Mouse (Mus musculus) heart, adult 11 months (tissue): ENCODE measurements around the gene Stx16.

ENCODE experiments used
- DNase-seq: peaks from one replicate; pipeline ENCODE4 v3.0.0; 2022

Stx16 gene

DNA sequence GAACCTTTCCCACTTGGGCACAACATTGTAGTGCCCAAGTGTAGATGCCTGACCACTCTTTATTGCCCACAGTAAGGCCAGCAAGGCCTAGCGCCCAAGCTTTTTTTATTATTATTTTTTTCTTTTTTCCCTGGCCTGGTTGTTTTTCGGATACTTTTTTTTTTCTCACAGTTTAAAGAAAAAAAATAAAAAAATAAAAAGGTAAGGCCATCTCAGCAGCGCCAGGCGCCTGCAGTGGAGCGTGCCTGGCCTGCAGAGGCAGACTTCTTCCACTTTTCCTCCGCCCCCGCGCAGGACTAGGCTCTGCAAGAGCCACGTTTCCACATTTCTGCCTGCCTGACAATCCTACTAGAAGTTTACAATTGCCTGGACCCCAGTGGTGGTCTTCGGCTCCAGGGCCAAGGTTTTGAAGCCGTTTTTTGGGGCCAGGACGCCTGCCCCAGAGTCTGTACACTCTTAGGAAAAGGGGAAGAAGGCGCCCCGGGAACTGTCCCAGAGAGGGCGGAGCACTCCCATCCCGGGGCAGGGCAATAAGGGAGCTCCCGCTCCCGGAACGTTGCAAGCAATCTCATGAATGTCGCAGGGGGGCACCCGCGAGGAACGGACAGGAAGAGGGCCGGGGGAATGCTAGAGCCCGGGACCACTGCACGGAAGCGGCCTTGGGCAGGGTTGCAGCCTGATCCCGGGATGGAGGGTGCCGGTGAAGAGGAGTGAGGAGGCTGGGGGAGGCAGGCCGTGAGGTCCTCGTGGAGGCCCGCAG, at the start of gene Stx16:
TSS of gene Stx16 (plus strand) at position 636 of the 760 bp plus-strand sequence.
- DNase-seq, result peak; percentile 99

DNA sequence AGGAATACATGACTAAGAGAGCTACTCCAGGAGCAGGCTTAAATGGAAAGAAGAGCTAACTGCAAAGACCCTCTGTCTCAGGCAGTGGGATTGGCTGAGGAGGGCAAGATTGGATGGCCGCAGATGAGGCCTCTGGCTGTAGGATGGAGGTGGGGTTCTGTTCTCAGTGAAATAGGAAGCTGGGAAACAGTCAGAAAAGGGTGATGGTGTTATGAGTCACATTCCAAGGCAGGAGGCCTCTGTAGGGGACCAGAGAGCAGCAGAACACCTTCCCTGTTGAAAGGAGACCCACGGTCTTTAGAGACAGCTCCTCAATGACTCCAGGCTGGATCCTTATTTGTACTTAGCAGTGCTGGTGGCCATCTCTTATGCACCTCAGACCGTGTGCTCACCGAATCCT, 49.7 kb upstream of the Stx16 start:
- peak; percentile 76 for DNase-seq

DNA sequence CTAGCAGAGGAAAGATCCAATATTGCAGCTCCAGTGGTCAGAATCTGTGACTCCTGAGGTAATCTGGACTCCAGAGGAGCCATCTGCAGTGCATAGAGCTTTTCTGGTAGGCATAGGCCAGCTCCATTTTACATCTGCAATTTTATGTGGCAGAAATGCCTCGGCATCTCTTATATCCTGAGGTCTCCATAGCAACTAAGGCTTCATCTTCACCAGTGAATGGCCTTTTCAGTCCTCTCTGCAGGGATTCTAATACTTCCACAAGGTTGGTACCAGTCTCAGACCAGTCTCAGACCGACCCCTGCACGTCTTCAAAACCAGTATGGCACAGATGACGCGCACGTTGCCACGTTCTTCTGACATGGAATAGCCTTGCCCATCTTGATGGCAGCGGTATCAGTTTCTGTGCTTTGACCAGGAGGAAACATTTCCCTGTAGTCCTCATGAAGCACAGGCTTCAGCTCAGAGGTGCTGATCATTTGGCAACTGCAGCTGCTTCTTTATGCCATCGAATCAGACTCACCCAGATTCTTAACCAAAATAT, 42.8 kb upstream of the Stx16 start:
- peak; percentile 74 for DNase-seq

DNA sequence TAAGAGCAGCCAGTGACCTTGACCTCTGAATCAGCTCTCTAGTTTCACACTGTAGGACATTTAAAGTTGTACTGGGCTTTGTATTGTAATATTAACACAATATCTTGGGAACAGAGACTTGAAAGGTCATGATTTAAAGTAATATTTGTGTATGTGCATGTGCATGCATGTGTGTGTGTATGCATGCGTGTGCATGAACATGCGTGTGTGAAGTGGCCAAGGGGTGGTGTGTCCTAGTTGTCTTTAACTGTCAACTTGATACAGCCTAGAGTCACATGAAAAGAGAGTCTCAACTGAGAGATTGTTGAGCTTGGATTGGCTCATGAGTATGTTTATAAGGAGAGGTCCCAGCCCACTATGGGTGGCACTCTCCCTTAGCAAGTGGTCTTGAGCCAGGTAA, 28.5 kb upstream of the Stx16 start:
- peak; percentile 53 for DNase-seq

DNA sequence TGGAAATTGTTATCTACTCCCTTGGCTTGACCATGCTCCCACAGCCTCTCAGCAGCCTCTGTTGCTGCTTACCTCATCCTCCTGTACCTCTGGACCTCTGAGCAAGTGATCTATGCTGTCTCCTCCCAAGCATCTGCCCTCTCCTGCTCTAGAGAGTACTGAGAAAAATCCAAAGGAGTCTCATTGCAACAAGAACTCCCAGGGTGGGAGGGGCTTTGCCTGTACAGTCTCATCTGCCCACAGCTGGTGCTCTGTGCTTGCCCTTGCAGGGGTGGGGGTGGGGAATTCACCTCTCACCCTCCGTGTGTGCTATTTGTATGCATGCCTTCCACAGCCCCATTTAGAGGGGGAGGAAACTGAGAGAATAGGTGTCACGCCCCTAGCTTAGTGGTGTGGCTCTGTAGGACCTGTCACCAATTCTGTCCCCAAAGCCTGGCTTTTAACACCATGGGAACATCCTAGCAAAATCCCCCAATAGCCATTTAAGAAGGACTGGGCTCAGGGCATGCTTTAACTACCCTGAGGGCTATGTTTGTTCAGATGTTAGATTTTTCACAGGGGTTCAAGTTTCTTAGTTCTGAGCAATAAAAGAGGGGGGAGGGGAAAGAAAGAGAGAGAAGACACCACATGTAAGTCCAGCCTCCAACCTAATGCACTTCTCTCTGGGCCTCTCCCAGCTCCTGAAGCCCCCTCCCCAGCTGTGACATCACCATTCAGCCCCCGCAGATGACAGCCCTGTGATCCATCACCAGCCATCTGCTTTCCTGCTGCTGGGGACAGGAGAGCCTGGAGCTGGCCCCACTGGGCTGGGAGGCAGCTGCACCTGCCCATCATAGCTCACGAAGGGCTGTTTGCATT, 26.4 kb upstream of the Stx16 start:
- DNase-seq, result peak; percentile 58

DNA sequence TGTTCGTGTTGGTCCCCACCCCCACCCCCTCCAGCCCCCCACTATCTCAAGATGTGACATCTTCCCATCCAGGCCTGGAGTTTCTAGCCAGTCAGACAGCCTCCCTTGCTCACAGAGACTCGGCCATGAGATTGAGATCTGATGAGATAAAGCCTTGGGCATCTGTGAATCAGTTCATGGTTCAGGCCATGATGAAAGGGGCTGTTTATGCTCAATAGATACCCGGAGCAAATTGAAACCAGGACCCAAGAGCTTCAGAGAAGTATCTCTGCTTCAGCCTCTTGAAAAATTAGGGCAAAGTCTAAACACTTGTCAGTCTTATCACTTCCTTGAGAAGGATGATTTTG, 25.8 kb upstream of the Stx16 start:
- peak; percentile 64 for DNase-seq

DNA sequence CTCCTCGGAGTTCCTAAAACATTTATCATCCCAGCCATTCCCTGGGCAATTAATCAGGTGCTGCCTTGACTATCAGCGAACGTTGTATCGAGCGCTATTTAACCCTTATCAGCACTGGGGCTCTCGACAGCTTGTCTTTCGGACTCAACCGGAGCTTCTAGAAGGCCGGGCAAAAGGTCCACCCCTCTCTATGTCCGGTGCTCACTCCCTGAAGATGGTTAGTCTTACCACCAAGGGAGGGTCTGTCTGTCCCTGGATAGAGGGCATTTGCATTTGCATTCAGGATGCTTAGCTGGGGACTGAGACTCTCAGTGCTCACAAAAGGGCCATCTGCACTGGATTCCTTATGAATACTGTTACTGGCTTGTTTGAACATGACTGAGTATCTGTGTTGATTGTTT, 25.0 kb upstream of the Stx16 start:
- DNase-seq, result no peak

DNA sequence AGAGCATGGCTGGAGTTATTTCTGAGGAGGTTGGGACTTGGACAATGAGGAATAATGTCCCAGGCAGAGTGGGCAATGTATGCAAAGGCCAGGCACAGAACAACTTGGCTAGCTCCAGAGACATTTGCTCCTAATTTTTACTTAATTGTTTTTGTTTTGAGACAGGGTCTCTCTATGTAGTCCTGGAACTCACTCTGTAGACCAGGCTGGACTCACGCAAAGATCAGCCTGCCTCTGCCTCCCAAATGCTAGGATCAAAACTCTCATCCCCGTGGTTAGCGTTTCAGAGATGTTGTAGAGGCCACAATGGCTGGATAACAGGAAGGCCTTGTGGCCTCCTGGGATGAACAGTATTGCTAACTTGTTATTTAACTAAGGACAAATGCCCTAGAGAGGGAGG, 21.6 kb upstream of the Stx16 start:
- peak; percentile 60 for DNase-seq

DNA sequence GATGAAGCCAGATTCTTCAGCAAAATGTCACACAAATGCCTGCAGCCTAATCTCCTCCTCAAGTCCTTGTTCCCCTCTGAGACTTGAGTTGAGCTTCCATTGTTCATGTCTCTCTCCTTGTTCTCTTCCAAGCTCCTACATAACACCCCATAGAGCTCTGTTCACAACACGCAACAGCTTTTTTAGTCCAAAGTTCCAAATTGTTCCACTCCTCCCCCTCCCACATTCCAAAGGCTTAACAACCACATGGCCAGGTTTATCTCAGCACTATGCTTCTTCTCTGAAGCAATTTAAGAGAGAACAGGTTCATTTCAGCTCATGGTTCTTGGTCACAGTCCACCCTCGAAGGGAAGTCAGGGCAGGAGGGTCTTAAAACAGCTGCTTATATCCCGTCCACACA, 18.4 kb upstream of the Stx16 start:
- peak; percentile 39 for DNase-seq

DNA sequence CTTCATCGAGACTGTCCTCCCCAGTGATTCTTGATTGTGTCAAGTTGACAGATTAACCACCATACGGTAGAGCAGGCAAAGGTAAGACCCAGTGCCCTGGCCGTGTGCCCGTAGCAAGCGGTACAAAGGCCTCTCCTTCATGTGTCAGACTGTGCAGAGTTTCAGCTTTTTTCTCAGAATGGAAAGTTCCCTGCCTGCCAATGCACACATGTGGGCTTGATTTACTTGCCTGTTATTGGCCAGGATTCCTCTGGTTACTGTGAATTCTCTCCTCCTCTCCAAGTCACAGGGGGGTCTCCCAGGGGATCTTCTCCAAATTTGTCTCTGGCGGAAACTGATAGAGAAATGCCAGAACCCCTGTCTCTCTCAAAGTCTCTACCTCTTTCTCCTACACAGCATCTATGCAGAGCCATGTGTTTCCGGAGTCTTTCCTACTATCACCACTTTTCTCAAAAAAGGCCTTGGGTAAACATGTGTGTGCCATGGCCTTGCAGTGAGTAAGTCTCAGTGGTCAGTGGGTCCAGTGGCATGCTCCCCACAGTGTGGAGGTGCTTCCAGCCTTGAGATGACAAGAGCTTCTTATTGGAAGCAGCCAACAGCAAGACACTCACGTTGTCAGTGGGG, 17.7 kb upstream of the Stx16 start:
- DNase-seq, result peak; percentile 68

DNA sequence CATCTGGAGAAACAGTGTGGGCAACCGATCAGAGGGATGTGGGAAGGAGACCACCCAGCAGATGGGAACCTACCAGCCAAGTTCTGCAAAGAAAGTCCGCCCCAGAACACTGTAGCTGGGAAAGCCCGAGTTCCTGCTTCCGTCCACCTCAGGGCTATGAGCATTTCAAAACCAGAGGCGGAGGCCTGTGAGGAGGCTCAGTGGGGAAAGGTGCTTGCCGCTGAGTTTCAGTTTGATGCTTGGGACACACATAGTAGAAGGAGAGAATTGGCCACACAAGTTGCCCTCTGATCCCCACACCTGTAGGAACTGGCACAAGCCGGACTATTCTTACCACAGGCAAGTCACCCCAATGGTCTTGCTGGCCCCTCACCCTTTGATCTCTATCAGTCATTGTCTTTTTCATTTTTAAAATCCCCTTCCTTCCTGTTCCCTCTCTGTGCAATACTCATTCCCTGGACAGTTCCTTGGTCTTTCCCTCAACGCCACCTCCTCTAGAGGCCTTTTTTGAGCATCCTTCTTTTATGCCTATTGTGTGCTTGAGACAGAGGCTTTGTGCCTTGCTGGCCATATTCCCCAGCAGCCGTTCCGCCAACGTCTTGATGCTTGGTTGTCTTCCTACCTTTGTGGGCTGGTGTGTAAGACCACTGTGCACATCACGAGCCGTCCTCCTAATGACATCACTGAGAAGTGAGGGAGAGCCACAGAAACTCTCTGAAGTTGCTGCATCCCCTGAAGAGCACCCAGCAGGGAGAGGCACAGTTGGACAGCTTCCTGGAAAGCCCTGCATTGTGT, 16.3 kb upstream of the Stx16 start:
- DNase-seq, result peak; percentile 80

DNA sequence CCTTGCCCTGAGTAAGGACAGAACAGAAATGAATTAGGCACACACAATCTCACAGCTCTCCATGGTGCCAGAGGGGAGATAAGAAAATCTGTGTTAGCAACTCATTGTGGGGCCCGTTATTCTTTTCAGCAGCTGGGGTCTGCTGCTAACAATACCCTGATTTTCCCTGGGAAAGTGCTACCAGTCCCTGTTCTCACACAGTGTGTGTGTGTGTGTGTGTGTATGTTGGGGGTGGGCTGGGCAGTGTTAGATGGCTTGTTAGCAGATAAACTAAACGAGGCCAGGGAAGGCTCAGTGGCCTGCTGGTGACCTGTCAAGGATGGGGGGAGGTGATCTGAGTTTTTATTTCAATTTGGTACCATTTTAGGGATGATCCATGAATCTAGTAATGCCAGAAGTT, 14.9 kb upstream of the Stx16 start:
- no peak for DNase-seq

DNA sequence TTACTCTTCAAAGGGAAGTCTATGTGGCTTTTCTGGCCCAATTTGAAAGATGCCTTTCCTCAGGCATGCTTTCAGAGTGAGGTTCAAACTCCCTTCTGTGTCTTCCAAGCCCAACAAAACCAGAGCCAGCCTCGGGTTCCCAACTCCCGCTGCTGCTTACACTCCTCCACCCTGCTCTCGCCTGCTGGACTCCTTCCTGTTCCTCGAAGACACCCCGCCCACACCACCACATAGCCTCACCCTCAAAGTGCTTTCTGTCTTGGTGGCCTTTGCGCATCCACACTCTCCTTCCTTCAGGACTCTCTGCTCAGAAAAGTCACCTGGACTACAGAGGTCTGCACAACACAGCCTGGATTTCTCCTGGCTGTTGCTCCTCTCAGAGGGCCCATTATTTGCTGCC, 13.0 kb upstream of the Stx16 start:
- peak; percentile 75 for DNase-seq

DNA sequence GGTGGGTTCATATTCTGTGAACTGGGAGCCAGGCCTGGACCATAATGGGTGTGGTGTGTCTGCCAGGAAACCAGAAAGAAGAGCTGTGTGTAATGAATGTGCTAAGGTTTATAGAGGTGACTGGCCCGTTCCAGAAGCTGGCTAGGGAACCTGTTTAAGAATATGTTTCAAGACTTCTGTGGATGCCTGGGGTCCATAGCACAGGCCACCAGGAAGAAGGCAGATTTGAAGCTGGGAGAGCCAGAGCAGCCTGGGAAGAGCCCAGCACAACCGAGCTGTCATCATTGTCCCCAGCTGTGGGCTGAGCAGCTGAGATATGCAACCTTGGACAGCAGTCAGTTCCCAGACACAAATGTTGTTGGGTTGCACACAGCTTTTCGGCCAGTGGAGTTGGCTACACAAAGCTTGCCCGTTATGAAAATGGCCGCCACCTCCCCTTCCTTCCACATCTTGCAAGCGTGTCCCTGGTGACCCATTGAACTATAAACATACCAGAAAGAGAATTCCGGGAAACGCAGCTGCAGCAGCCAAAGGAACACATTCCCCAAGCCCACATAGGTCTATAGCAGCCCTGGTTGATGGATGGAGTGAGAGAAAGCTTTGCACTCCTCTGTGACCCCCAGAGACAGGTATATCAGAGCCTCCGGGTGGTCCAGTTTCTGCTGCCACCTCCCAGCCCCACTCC, 12.4 kb upstream of the Stx16 start:
- DNase-seq, result peak; percentile 80

DNA sequence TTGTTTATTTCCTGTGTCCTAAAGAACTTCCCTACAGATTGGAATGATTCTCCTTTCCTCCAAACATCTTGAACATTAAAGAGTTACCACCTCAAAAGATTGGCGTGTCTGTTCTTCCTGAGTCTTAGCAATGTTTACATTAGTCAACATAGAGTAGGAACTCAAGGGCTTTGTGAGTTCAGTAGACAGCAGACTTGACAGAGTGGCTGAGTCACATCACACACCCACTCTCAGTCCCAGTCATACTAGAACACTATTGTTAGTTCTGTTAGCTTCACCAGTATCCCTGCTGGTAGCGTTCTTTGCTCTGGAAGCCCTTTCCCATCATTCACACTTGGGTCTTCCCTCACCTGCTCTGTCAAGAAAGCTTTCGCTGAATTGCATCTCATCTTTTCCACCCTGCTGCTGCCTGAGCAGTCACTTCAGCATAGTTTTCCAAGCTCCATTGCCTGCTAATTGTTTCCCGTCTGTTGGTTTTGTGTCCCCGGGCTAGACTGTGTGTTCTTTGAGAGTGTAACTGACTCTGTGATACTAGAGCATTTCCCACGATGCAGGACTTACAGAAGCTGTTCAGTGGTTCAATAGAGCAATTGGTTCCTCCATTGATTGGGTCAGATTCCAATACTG, 8.2 kb upstream of the Stx16 start:
- DNase-seq, result peak; percentile 48

DNA sequence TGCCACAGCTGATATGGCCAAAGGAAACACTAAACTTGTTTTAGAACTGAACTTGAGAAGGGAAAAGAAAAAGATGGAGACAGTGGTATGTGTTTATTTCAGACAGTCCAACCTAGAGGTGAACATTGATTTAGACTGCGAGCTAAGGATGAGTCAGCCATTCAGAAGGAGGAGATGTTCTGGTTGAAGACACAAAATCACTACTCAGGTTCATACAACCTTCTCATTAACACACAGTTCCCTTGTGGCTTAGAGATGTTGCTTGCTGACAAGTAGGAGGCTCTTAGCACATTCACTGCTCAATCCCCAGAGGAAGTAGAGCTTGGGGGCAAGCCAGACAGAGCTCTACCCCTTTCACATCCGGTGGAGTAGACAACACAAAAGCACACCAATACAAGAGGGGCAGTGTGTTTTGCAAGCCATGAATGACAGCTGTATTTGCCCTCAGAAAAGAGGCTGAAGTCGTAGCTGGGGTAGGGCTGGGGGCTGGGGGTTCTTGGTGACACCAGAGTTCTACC, 6.5 kb upstream of the Stx16 start:
- no peak for DNase-seq

DNA sequence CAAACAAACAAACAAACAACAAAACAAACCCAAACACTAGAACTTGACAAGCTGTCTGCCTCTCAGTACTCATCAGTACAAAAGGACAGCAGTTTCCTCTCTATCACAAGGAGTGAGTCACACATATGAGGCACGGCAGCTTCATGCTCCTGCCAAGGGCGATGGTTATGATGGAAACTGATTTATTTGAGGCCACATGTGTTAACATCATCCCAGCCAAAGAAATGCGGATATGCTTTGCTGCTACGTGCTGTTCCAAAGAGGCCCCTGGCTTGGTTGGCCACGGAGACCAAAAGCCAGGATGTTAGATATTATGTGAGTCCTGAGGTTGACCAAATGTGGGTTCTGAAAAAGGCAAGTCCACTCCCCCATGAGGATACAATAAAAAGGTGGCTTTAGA, 4.7 kb upstream of the Stx16 start:
- DNase-seq, result no peak

DNA sequence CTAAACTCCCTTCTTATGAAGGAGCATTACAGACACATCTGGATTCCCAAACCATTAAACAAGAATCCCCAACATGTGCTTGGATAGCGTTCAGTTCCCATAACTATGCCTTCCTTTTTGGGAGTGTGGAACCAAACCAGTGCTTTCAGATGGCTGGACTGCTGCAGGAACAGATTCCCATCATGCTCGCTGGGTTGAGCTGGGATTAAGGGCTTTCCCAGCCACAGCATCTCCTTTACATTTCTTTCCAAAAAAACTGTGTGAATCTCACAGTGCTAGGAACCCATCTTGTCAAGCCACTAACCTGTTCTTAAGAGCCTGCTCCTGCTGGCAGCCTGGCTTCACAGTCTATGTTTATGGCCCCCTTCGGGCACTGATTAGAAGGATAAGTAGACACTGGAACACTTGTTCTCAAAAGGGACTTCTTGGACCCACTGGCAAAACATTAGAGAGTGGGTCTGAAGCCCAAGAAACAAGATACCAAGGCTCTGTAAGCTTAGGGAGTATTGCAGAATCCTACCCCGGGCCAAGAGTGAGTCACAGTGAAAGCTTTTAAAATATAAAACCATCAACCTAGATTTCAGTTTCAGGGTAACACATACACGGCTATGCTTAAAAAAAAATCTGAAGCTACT, 2.8 kb upstream of the Stx16 start:
- DNase-seq, result no peak

DNA sequence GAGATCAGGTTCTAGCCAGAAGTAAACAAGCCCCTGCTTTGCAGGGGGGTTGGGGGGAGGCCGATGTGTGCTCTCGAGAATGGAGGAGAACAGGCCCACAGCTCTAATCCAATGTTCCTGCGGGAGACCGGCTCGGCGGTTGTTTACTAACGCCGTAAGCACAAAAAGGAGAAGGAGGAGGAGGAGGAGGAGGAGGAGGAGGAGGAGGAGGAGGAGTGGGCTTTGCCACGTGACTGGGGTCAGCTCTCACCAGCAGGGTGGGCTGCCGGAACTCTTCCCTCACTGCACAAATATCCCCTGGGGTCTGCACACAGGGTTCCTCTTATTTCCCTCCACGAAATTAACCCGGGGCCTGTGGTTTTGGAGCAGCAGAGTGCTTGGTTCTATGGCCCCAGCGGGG, 1.5 kb upstream of the Stx16 start:
- no peak for DNase-seq

DNA sequence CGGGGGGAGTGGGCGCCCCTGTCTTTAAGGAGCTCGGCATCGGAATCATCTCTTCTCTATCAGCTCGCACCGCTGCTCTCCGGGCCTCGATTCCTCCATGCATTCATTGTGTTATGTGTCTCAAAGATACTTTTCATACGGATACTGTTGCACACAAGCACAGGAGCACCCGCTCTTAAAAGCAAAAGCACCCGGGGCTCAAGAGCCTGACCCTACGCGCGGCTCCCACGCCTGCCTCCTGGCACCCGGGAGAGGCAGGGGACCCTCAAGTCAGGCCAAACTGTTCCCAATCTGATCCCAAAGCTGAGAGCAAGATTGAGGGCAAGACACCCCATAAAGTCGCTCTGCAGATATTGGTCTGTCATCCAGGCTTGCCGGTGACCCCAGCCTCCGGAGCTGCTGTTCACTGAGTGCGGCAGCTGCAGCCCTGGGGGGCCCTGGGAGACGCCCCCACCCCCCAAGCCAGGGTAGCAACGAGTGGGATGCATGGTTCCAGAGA, 987 bp upstream of the Stx16 start:
- peak; percentile 92 for DNase-seq

DNA sequence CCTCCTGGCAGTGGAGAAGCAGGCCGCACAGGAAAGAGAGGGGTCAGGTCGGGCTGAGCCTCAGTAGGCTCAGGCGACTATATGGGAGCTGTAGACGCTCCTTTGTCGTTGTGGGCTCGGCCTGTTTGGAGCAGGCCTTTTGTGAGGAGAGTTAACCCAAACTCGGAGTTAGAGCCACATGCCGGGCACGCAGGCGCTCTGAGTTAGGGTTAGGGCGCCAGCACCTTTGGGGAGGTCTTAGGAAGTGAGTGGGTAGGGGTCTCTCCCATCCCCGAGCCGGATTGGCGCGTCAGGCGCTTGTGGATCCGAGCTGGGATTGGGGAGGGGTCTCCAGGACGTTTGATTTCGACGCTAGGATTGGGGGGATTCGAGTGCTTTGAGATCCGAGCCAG, 321 bp downstream of the Stx16 start:
- DNase-seq, result peak; percentile 92
